Mouse (Mus musculus): ENCODE measurements around the gene Myo3b. TPM values are rescaled to one million over a fixed set of nuclear protein-coding genes. Genes with fewer than 3 reads are reported as not detected.

Gene Myo3b
- total and polyA plus RNA-seq, 2 experiments, result not detected

- Histone ChIP-seq H3K9ac (ENCODE audit: low read depth, low read length) (no peak overlapping the region), H3K79me2 (ENCODE audit: control insufficient read depth, insufficient read depth, low read length) (no peaks in the 10 kb centered on the region), H3K4me1 (ENCODE audit: control insufficient read depth, insufficient read depth, low read length) (no peaks in the 10 kb centered on the region), H3K4me3 (ENCODE audit: insufficient read depth, low read depth, low read length) (no peak overlapping the region), H3K27ac (replicated peaks; ENCODE audit: insufficient read depth, low read depth, low read length) (no peak overlapping the region), H3K27me3 (ENCODE audit: control insufficient read depth, insufficient read depth, low read length) (no peaks in the 10 kb centered on the region), H3K36me3 (ENCODE audit: control insufficient read depth, insufficient read depth, low read length) (no peaks in the 10 kb centered on the region)
- 80% methylated on average over 11 of the region's 11 CpGs for WGBS
- TF ChIP-seq CTCF (IDR thresholded peaks at IDR 0.05; ENCODE audit: low read depth, low read length) (no peak), POLR2A (IDR thresholded peaks at IDR 0.05; ENCODE audit: extremely low read depth, insufficient read depth, low read length) (no peak)
- DNase-seq (ENCODE audit: extremely low read depth, low read depth, low spot score), result no peak
Measured at GRCm38 (mm10) chr2:70348793-70349553, 310.0 kb downstream of the Myo3b start.

- no peak for DNase-seq (ENCODE audit: extremely low read depth, low read depth, low spot score)
- 84% methylated on average over 10 of the region's 10 CpGs for WGBS
- Histone ChIP-seq H3K27ac (replicated peaks; ENCODE audit: insufficient read depth, low read depth, low read length) (no peak overlapping the region), H3K4me1 (ENCODE audit: control insufficient read depth, insufficient read depth, low read length) (no peaks in the 10 kb centered on the region), H3K79me2 (ENCODE audit: control insufficient read depth, insufficient read depth, low read length) (no peaks in the 10 kb centered on the region), H3K36me3 (ENCODE audit: control insufficient read depth, insufficient read depth, low read length) (no peaks in the 10 kb centered on the region), H3K27me3 (ENCODE audit: control insufficient read depth, insufficient read depth, low read length) (no peaks in the 10 kb centered on the region), H3K4me3 (ENCODE audit: insufficient read depth, low read depth, low read length) (no peak overlapping the region), H3K9ac (ENCODE audit: low read depth, low read length) (no peak overlapping the region)
- no peak for TF ChIP-seq POLR2A (IDR thresholded peaks at IDR 0.05; ENCODE audit: extremely low read depth, insufficient read depth, low read length)
- TF ChIP-seq CTCF (IDR thresholded peaks at IDR 0.05; ENCODE audit: low read depth, low read length), result no peak
Measured at GRCm38 (mm10) chr2:70352435-70353165, 313.7 kb downstream of the Myo3b start.

DNA sequence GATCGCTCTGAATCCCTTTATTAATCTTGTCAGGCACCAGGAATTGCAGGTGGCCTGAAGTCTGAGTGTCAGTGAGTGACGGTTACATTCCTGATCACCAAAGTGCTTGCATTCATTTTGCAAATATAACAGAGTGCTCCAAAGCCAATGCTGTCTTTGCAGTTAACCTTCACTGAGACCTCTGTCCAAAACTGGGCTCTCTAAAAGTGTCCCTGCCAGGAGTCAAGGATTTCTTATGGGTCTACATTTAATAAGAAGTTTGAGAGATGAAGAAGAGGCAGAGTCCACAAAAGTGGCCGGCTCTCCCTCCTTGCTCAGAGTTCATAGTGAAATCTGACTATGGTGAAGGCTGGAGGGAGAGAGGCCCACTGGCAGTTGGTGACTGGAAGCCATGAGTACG lies 315.1 kb downstream of the Myo3b start:
- TF ChIP-seq POLR2A (IDR thresholded peaks at IDR 0.05; ENCODE audit: extremely low read depth, insufficient read depth, low read length) (no peak), CTCF (IDR thresholded peaks at IDR 0.05; ENCODE audit: low read depth, low read length) (no peak)
- Histone ChIP-seq H3K27ac (replicated peaks; ENCODE audit: insufficient read depth, low read depth, low read length) (no peak overlapping the region), H3K4me1 (ENCODE audit: control insufficient read depth, insufficient read depth, low read length) (no peaks in the 10 kb centered on the region), H3K36me3 (ENCODE audit: control insufficient read depth, insufficient read depth, low read length) (no peaks in the 10 kb centered on the region), H3K9ac (ENCODE audit: low read depth, low read length) (no peak overlapping the region), H3K79me2 (ENCODE audit: control insufficient read depth, insufficient read depth, low read length) (no peaks in the 10 kb centered on the region), H3K27me3 (ENCODE audit: control insufficient read depth, insufficient read depth, low read length) (no peaks in the 10 kb centered on the region), H3K4me3 (ENCODE audit: insufficient read depth, low read depth, low read length) (no peak overlapping the region)
- WGBS, result 89% methylated on average over 4 of the region's 4 CpGs
- DNase-seq (ENCODE audit: extremely low read depth, low read depth, low spot score), result no peak

DNA sequence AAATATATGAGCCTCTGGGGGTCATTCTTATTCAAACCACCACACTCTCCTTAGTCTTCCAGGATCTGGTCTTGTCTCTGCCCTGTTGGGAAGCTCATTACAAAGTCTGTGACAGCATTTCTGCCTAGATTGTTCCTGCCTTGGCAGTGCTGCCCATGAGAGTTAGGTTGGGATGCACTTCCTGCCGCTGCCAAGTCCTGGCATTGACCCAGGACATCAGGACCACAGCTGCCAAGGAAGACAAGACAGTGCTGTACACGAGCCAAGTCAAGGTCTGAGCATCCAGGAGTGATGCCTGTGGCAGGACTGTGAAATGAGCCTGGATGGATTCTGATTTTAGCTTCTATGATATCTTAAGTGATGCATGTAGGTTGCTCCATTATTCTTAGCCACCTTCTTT lies 316.1 kb downstream of the Myo3b start:
- Histone ChIP-seq H3K4me1 (ENCODE audit: control insufficient read depth, insufficient read depth, low read length) (no peaks in the 10 kb centered on the region), H3K27ac (replicated peaks; ENCODE audit: insufficient read depth, low read depth, low read length) (no peak overlapping the region), H3K4me3 (ENCODE audit: insufficient read depth, low read depth, low read length) (no peak overlapping the region), H3K36me3 (ENCODE audit: control insufficient read depth, insufficient read depth, low read length) (no peaks in the 10 kb centered on the region), H3K79me2 (ENCODE audit: control insufficient read depth, insufficient read depth, low read length) (no peaks in the 10 kb centered on the region), H3K9ac (ENCODE audit: low read depth, low read length) (no peak overlapping the region), H3K27me3 (ENCODE audit: control insufficient read depth, insufficient read depth, low read length) (no peaks in the 10 kb centered on the region)
- peak; percentile 13 for DNase-seq (ENCODE audit: extremely low read depth, low read depth, low spot score)
- WGBS, result 70% methylated on average over 2 of the region's 2 CpGs
- TF ChIP-seq POLR2A (IDR thresholded peaks at IDR 0.05; ENCODE audit: extremely low read depth, insufficient read depth, low read length), result no peak
- no peak for TF ChIP-seq CTCF (IDR thresholded peaks at IDR 0.05; ENCODE audit: low read depth, low read length)

GRCm38 (mm10) chr2:70369421-70369820 lies 330.5 kb downstream of the Myo3b start:
- no peak overlapping the region for H3K4me3 ChIP-seq (ENCODE audit: insufficient read depth, low read depth, low read length)
- TF ChIP-seq CTCF (IDR thresholded peaks at IDR 0.05; ENCODE audit: low read depth, low read length) (no peak), POLR2A (IDR thresholded peaks at IDR 0.05; ENCODE audit: extremely low read depth, insufficient read depth, low read length) (no peak)
- H3K9ac ChIP-seq (ENCODE audit: low read depth, low read length), result no peak overlapping the region
- no peaks in the 10 kb centered on the region; the same call in 1 of the 2 replicates for H3K27me3 ChIP-seq (ENCODE audit: control insufficient read depth, insufficient read depth, low read length)
- no peaks in the 10 kb centered on the region for H3K79me2 ChIP-seq (ENCODE audit: control insufficient read depth, insufficient read depth, low read length)
- DNase-seq (ENCODE audit: extremely low read depth, low read depth, low spot score), result no peak
- no peak overlapping the region for H3K27ac ChIP-seq (replicated peaks; ENCODE audit: insufficient read depth, low read depth, low read length)
- H3K36me3 ChIP-seq (ENCODE audit: control insufficient read depth, insufficient read depth, low read length), result no peaks in the 10 kb centered on the region
- 89% methylated on average over 6 of the region's 6 CpGs for WGBS
- H3K4me1 ChIP-seq (ENCODE audit: control insufficient read depth, insufficient read depth, low read length), result peaks cover 3% of the 10 kb centered on the region

DNA sequence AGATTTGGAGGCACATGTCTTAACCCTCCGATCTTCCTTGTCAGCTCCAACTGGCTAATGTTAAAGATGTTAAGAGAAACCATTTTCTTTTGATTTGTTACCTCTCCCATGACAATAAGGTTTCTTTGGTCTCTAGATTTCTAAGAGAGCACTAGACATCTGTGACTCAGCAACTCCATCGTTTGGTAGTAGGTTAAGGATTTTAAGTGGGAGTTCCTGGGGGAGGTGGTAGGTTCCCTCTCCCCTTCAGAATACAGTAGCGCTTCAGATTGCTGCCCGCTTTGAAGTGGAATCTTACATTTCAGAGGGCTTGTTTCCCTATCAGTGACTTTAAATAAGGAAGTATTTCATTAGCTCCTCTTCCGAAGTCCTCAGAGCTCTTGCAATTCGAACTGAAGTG lies 340.4 kb downstream of the Myo3b start:
- no peaks in the 10 kb centered on the region for H3K36me3 ChIP-seq (ENCODE audit: control insufficient read depth, insufficient read depth, low read length)
- no peak overlapping the region for H3K9ac ChIP-seq (ENCODE audit: low read depth, low read length)
- no peaks in the 10 kb centered on the region for H3K79me2 ChIP-seq (ENCODE audit: control insufficient read depth, insufficient read depth, low read length)
- DNase-seq (ENCODE audit: extremely low read depth, low read depth, low spot score), result no peak
- H3K27me3 ChIP-seq (ENCODE audit: control insufficient read depth, insufficient read depth, low read length), result no peaks in the 10 kb centered on the region
- H3K4me1 ChIP-seq (ENCODE audit: control insufficient read depth, insufficient read depth, low read length), result no peaks in the 10 kb centered on the region
- H3K4me3 ChIP-seq (ENCODE audit: insufficient read depth, low read depth, low read length), result no peak overlapping the region
- no peak for TF ChIP-seq CTCF (IDR thresholded peaks at IDR 0.05; ENCODE audit: low read depth, low read length)
- no peak for TF ChIP-seq POLR2A (IDR thresholded peaks at IDR 0.05; ENCODE audit: extremely low read depth, insufficient read depth, low read length)
- H3K27ac ChIP-seq (replicated peaks; ENCODE audit: insufficient read depth, low read depth, low read length), result no peak overlapping the region
- 56% methylated on average over 6 of the region's 6 CpGs for WGBS

All from liver, adult 2 months (tissue).